Comparison of ENCODE assay signal across 20 mouse cellular contexts in the genomic region with DNA sequence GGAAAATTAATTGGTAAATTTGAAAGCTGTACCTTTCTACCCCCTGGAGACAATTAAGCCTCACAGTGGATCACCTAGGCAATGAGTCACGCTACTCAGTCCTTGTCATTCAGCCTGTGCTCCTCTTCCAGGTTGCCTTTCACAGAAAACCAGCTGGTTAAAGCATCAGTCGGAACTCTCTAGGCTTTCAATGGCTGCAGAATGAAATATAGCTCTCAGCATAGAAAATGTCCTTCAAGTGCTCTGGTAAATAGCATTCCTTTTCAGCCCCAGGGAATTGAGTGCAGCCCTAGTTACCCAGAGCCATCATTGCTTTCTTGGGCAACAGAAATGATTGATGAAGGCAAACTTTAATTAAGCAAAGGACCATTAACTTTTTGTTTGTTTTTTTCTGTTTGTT.
DNase-seq lines count a peak whose midpoint lies in the region; ATAC-seq and TF ChIP-seq lines count a peak whose summit lies in the region.
"Had no signal": no experiment of that assay in that cellular context is flagged by ENCODE, and none has a peak within 500 bp of the region (broad histone marks: within the 10 kb centered on the region; RNA-seq: fewer than 3 reads in every experiment).

No protein-coding gene starts in this region.

- no peak overlapping the region for H3K4me3 ChIP-seq in forebrain, embryonic 15.5 days
- no peak overlapping the region for H3K4me3 ChIP-seq in forebrain, postnatal 0 days (ENCODE audit: low read depth, low read length)
- no peak overlapping the region for H3K4me3 ChIP-seq in cortical plate, adult 2 months (ENCODE audit: insufficient read depth, low read length)
- no peak overlapping the region for H3K4me3 ChIP-seq in hindbrain, embryonic 13.5 days
- no peak overlapping the region for H3K4me3 ChIP-seq in neural tube, embryonic 12.5 days
- no peak overlapping the region for H3K4me3 ChIP-seq in thymus, adult 2 months (ENCODE audit: control insufficient read depth, insufficient read depth, low read length)
- H3K4me3 ChIP-seq: embryonic facial prominence, embryonic 15.5 days; liver, embryonic 15.5 days; megakaryocyte, embryonic 14.5 days had no signal

- H3K27ac ChIP-seq in forebrain, embryonic 15.5 days (replicated peaks), result 0 out of 2 replicates have a peak overlapping the region, but pooled peaks have one; percentile 19
- H3K27ac ChIP-seq in forebrain, postnatal 0 days (ENCODE audit: low read depth, low read length), result no peak overlapping the region
- H3K27ac ChIP-seq in cortical plate, adult 2 months (ENCODE audit: insufficient read depth, low read length), result 0 out of 2 replicates have a peak overlapping the region, but pooled peaks have one; percentile 56
- H3K27ac ChIP-seq in hindbrain, embryonic 13.5 days, result no peak overlapping the region
- H3K27ac ChIP-seq in neural tube, embryonic 12.5 days, result no peak overlapping the region
- no peak overlapping the region for H3K27ac ChIP-seq in thymus, adult 2 months (ENCODE audit: control insufficient read depth, insufficient read depth, low read length)
- H3K27ac ChIP-seq: embryonic facial prominence, embryonic 15.5 days; liver, embryonic 15.5 days had no signal

- TF ChIP-seq POLR2A in cortical plate, adult 2 months (IDR thresholded peaks at IDR 0.05; ENCODE audit: extremely low read depth, insufficient read depth, low read length), result no peak
- TF ChIP-seq POLR2A in thymus, adult 2 months (IDR thresholded peaks at IDR 0.05; ENCODE audit: control insufficient read depth, extremely low read depth, insufficient read depth, low read length, poor library complexity), result no peak

- H3K4me1 ChIP-seq in forebrain, embryonic 15.5 days, result peaks cover 7% of the 10 kb centered on the region; the same call in 1 of the 2 replicates
- no peaks in the 10 kb centered on the region for H3K4me1 ChIP-seq in forebrain, postnatal 0 days (ENCODE audit: insufficient read depth)
- H3K4me1 ChIP-seq in cortical plate, adult 2 months (ENCODE audit: control insufficient read depth, insufficient read depth, low read length), result no peaks in the 10 kb centered on the region
- H3K4me1 ChIP-seq in hindbrain, embryonic 13.5 days (replicated peaks), result no peaks in the 10 kb centered on the region
- H3K4me1 ChIP-seq in neural tube, embryonic 12.5 days, result peaks cover 7% of the 10 kb centered on the region; the same call in 1 of the 2 replicates
- no peaks in the 10 kb centered on the region for H3K4me1 ChIP-seq in thymus, adult 2 months (replicated peaks; ENCODE audit: control insufficient read depth, insufficient read depth, low read length)
- H3K4me1 ChIP-seq: embryonic facial prominence, embryonic 15.5 days; liver, embryonic 15.5 days; megakaryocyte, embryonic 14.5 days had no signal

- peak; percentile 55 for ATAC-seq in forebrain, embryonic 15.5 days (replicated peaks)
- ATAC-seq in forebrain, postnatal 0 days, result no peak
- peak; percentile 43; the same call in 1 of the 2 replicates for ATAC-seq in hindbrain, embryonic 13.5 days (ENCODE audit: low FRiP score)
- ATAC-seq in neural tube, embryonic 12.5 days (ENCODE audit: low FRiP score, low read depth), result peak; percentile 87
- ATAC-seq: lung, postnatal 0 days had no signal

- DNase-seq in forebrain, postnatal 0 days, result no peak
- DNase-seq in right cerebral cortex, postnatal 36 days (ENCODE audit: low spot score in 2 of 2), result no peak
- no peak for DNase-seq in thymus, adult 2 months
- no peak for DNase-seq in left cerebral cortex, postnatal 14 days (ENCODE audit: low spot score in 2 of 2)
- DNase-seq: adrenal gland, postnatal 14 days; cerebellum, adult 18-20 months; cerebellum, postnatal 36 days; gastrocnemius, postnatal 10 days; heart, adult 18-20 months; kidney, adult 18-20 months; kidney, postnatal 10 days; thymus, postnatal 4 days had no signal

- H3K4me2 ChIP-seq in forebrain, embryonic 15.5 days (replicated peaks), result no peak overlapping the region
- H3K4me2 ChIP-seq in forebrain, postnatal 0 days (ENCODE audit: low read depth), result no peak overlapping the region
- no peak overlapping the region for H3K4me2 ChIP-seq in hindbrain, embryonic 13.5 days
- no peak overlapping the region for H3K4me2 ChIP-seq in neural tube, embryonic 12.5 days (replicated peaks)
- H3K4me2 ChIP-seq: embryonic facial prominence, embryonic 15.5 days; liver, embryonic 15.5 days had no signal

- no peak for TF ChIP-seq CTCF in forebrain, postnatal 0 days (IDR thresholded peaks at IDR 0.05; ENCODE audit: low read depth)
- TF ChIP-seq CTCF in cortical plate, adult 2 months (IDR thresholded peaks at IDR 0.05; ENCODE audit: extremely low read depth, insufficient read depth, low read length), result no peak
- no peak for TF ChIP-seq CTCF in thymus, adult 2 months (IDR thresholded peaks at IDR 0.05; ENCODE audit: borderline replicate concordance, control insufficient read depth, extremely low read depth, insufficient read depth, low read length, poor library complexity)

- intact Hi-C loops in left cerebral cortex, postnatal 14 days (cut with DNase I), result no loop called here

- H3K9ac ChIP-seq in forebrain, embryonic 15.5 days (replicated peaks), result no peak overlapping the region
- H3K9ac ChIP-seq in forebrain, postnatal 0 days, result no peak overlapping the region
- no peak overlapping the region for H3K9ac ChIP-seq in hindbrain, embryonic 13.5 days
- no peak overlapping the region for H3K9ac ChIP-seq in neural tube, embryonic 12.5 days
- H3K9ac ChIP-seq: embryonic facial prominence, embryonic 15.5 days; liver, embryonic 15.5 days had no signal

- H3K9me3 ChIP-seq in forebrain, embryonic 15.5 days, result no peaks in the 10 kb centered on the region
- H3K9me3 ChIP-seq in forebrain, postnatal 0 days (ENCODE audit: low read length), result no peaks in the 10 kb centered on the region
- no peaks in the 10 kb centered on the region for H3K9me3 ChIP-seq in hindbrain, embryonic 13.5 days
- no peaks in the 10 kb centered on the region for H3K9me3 ChIP-seq in neural tube, embryonic 12.5 days
- H3K9me3 ChIP-seq: embryonic facial prominence, embryonic 15.5 days; liver, embryonic 15.5 days had no signal

- WGBS in forebrain, embryonic 15.5 days, result 24% methylated on average over 2 of the region's 2 CpGs
- 42% methylated on average over 2 of the region's 2 CpGs for WGBS in forebrain, postnatal 0 days
- 23% methylated on average over 2 of the region's 2 CpGs for WGBS in hindbrain, embryonic 13.5 days
- WGBS in neural tube, embryonic 12.5 days, result 12% methylated on average over 2 of the region's 2 CpGs
- 74% methylated on average over 2 of the region's 2 CpGs for WGBS in thymus, adult 2 months

- H3K36me3 ChIP-seq in forebrain, embryonic 15.5 days, result no peaks in the 10 kb centered on the region
- H3K36me3 ChIP-seq in forebrain, postnatal 0 days (ENCODE audit: insufficient read depth), result no peaks in the 10 kb centered on the region
- H3K36me3 ChIP-seq in hindbrain, embryonic 13.5 days, result no peaks in the 10 kb centered on the region
- H3K36me3 ChIP-seq in neural tube, embryonic 12.5 days, result no peaks in the 10 kb centered on the region
- H3K36me3 ChIP-seq in thymus, adult 2 months (ENCODE audit: control insufficient read depth, insufficient read depth, low read length), result no peaks in the 10 kb centered on the region
- H3K36me3 ChIP-seq: embryonic facial prominence, embryonic 15.5 days; liver, embryonic 15.5 days had no signal

- H3K27me3 ChIP-seq in forebrain, embryonic 15.5 days, result no peaks in the 10 kb centered on the region
- H3K27me3 ChIP-seq in forebrain, postnatal 0 days (ENCODE audit: insufficient read depth, low read length), result no peaks in the 10 kb centered on the region
- H3K27me3 ChIP-seq in hindbrain, embryonic 13.5 days, result no peaks in the 10 kb centered on the region
- H3K27me3 ChIP-seq in neural tube, embryonic 12.5 days (replicated peaks), result no peaks in the 10 kb centered on the region
- no peaks in the 10 kb centered on the region for H3K27me3 ChIP-seq in thymus, adult 2 months (ENCODE audit: control insufficient read depth, insufficient read depth, low read length)
- H3K27me3 ChIP-seq: embryonic facial prominence, embryonic 15.5 days; liver, embryonic 15.5 days; megakaryocyte, embryonic 14.5 days had no signal

Comparison
In these comparisons a context has a peak if more than half of its experiments do, and no peak if none do; other contexts are left out.
1. H3K27ac ChIP-seq: peak in forebrain, embryonic 15.5 days (single experiment) and cortical plate, adult 2 months (single experiment); none in forebrain, postnatal 0 days (single experiment), hindbrain, embryonic 13.5 days (single experiment), neural tube, embryonic 12.5 days (single experiment) and thymus, adult 2 months (single experiment).